Mouse (Mus musculus) small intestine, adult 2 months (tissue): ENCODE measurements around the gene Rbks. TPM values are rescaled to one million over a fixed set of nuclear protein-coding genes. Genes with fewer than 3 reads are reported as not detected.
A peak's percentile ranks its signal among the peaks of the same experiment; 100 is the strongest.

ENCODE experiments used
- H3K27ac ChIP-seq: fragments of 200-500 bp; 2 replicates; pipeline ENCODE4 v1.5.1; 2012; ENCODE audit warnings: low read depth, low read length, control low read depth, inconsistent platforms; ENCODE audit not compliant: insufficient read depth
- H3K27me3 ChIP-seq: fragments of 200-500 bp; 2 replicates; pipeline ENCODE4 v1.6.1; 2012; ENCODE audit warnings: mild to moderate bottlenecking, moderate library complexity, low read length, inconsistent platforms; ENCODE audit not compliant: control insufficient read depth, insufficient read depth
- H3K36me3 ChIP-seq: fragments of 200-500 bp; 2 replicates; pipeline ENCODE4 v1.6.1; 2012; ENCODE audit warnings: mild to moderate bottlenecking, low read length, control low read depth, inconsistent platforms; ENCODE audit not compliant: control insufficient read depth, insufficient read depth
- H3K4me1 ChIP-seq: fragments of 200-500 bp; 2 replicates; pipeline ENCODE4 v1.6.1; 2012; ENCODE audit warnings: low read length, inconsistent platforms, mixed read lengths; ENCODE audit not compliant: control insufficient read depth, insufficient read depth, insufficient read length
- H3K4me3 ChIP-seq: fragments of 200-500 bp; 2 replicates; pipeline ENCODE4 v1.5.1; 2012; ENCODE audit warnings: low read depth, mild to moderate bottlenecking, control low read depth, inconsistent platforms, low read length, moderate library complexity
- CTCF ChIP-seq: fragments of 200-500 bp; IDR thresholded peaks from 2 replicates; pipeline ENCODE4 v1.5.1; 2012; ENCODE audit warnings: low read depth, mild to moderate bottlenecking, control low read depth, inconsistent platforms, low read length, moderate library complexity, mixed read lengths; ENCODE audit not compliant: insufficient replicate concordance, insufficient read length; ENCODE audit errors: extremely low read depth
- POLR2A ChIP-seq: fragments of 200-500 bp; IDR thresholded peaks from 2 replicates; pipeline ENCODE4 v1.6.1; 2012; ENCODE audit warnings: low read depth, mild to moderate bottlenecking, control low read depth, inconsistent platforms, low read length, moderate library complexity
- WGBS: fragments of 180-500 bp; shearing (Covaris S2); methylation state at CpG from one replicate; pipeline ENCODE4 v1.1.7; 2018; 5-methylcytosine and 5-hydroxymethylcytosine counted together
- polyA plus RNA-seq: library from polyadenylated mRNA; depleted of rRNA; stranded (reverse); fragments of >200 nt; gene quantifications from 2 replicates; pipeline ENCODE4 v1.2.3, GENCODE M21; 2012; rRNA removed

Gene Rbks
- 8.7 and 15.5 TPM in 2 replicates for polyA plus RNA-seq

DNA sequence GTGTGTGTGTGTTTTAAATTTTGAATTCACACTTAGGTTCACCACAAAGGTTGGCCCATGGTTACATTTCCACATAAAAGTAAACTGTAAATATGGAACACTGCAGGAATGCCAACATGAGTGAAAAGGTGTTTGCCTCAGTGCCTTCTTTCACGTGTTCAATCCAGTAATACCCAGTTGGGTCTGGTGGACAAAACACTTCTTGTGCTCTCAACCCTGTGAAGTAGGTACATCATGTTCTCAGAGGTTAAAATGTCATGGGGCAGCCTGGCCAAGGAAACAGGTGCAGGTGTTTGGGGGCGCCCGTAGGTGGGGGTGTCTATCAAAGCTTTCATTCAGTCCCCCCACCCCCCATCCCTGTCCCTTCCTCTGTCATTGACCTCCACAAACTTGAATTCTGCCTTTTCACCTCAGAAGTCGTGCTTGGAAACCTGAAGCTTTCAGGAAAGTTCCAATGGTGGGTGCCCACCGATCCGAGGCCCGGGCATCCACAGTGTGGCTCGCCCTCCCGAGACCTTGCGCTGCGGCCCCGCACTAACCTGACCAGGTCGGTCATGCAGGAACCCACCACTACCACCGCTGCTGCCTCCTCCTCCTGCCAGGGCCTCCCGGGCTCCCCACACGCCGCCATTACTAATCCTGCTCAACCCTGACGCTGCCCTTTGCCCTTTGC lies at the start of gene Rbks:
Gene Rbks (minus strand): TSS at position 657 of the 673 bp plus-strand sequence.
- H3K27ac ChIP-seq = peak within 1 kb of the TSS; percentile 98
- H3K4me1 ChIP-seq = no peaks in the 10 kb centered on the region
- no peak for TF ChIP-seq CTCF
- TF ChIP-seq POLR2A = no peak
- 4% methylated on average over 18 of the region's 18 CpGs for WGBS
- H3K4me3 ChIP-seq = peak within 1 kb of the TSS; percentile 66
- H3K36me3 ChIP-seq = peaks cover 2% of the 10 kb centered on the region; the same call in 1 of the 2 replicates
- no peaks in the 10 kb centered on the region for H3K27me3 ChIP-seq

DNA sequence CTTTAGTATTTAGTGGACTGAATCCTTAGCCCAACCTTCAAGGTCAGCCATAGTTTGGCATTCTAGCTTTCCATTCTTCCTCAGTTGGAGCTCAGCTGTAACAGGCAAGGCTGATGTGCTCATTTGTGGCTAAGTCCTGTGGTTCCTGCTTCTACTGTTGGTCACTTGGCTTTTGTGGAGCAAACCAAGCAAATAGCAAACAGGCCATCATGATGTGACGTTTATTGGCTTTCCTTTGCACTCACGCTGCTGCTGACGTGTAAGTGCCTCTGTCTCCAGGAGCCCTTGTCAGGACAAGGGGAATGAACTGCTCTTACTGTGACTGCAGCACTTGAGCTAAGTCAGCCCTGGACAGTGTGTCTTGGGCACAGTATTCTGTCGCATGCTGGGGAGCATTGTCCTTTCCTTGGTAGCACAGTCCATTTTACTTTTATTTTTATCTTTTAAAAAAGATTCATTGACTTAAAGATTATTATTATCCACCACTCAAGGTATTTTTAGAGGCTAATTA lies 45.1 kb upstream of the Rbks start:
- 86% methylated on average over 4 of the region's 4 CpGs for WGBS
- TF ChIP-seq CTCF = no peak
- no peak for TF ChIP-seq POLR2A
- Histone ChIP-seq H3K27ac (no peak overlapping the region), H3K4me3 (no peak overlapping the region), H3K4me1 (no peaks in the 10 kb centered on the region), H3K36me3 (no peaks in the 10 kb centered on the region), H3K27me3 (no peaks in the 10 kb centered on the region)

DNA sequence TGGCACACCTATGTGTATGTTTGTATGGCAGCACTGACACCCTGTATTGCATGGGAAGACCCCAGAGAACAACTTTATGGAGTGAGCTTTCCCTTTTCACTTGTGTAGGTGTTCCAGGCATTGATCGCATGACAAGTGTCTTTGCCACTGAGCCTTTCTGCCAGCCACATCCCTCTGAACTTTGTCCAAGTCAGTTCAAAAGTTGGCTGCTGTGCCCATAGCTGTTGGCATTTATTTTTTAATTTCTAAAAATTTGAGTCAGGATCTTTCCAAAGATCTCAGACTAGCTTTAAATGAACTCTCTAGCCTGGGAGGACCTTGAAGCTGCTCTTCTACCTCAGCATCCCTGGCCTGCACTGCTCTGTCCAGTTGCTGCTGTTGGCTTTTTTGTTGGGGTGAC lies 44.5 kb upstream of the Rbks start:
- no peak overlapping the region for H3K27ac ChIP-seq
- TF ChIP-seq CTCF (no peak), POLR2A (no peak)
- H3K27me3 ChIP-seq = no peaks in the 10 kb centered on the region
- H3K36me3 ChIP-seq = no peaks in the 10 kb centered on the region
- no peaks in the 10 kb centered on the region for H3K4me1 ChIP-seq
- WGBS = 55% methylated on average over 1 of the region's 1 CpGs
- no peak overlapping the region for H3K4me3 ChIP-seq

DNA sequence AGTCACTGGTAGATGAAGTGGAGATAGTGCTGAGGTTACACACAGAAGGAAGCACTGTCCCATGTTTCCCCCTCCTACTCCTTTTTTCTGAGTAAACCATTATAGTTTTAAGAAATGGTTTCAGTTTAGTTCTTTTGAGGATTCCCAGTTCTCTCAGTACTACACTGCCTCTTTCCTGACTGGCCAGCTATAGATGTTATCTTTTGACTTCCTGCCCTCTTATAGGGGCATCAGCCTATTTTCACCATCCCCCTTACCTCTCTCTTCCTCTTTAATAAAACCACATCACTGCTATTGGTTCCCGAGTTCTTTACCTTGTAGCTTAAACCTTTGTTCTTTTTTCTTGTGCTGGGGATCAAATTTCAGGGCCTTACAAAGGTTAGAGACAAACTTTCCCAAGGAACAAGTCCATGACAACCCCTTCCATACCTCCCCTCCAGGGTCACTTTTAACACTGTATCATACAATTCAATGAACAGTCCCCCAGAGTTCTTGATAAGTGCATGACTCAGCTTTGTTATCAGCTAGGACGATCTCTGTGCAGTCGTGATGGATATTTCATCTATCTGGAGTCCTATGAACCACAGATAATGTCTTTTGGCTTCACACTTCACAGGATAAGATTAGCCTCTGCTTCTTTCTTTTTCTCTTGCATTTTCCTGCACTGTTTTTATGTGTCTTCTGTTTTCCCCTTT lies 35.4 kb upstream of the Rbks start:
- Histone ChIP-seq H3K4me1 (0 out of 2 replicates have a peak, but pooled peaks cover 2% of the 10 kb centered on the region), H3K4me3 (no peak overlapping the region), H3K27me3 (no peaks in the 10 kb centered on the region), H3K36me3 (no peaks in the 10 kb centered on the region), H3K27ac (no peak overlapping the region)
- 23% methylated on average over 3 of the region's 3 CpGs for WGBS
- TF ChIP-seq POLR2A = no peak
- no peak for TF ChIP-seq CTCF

DNA sequence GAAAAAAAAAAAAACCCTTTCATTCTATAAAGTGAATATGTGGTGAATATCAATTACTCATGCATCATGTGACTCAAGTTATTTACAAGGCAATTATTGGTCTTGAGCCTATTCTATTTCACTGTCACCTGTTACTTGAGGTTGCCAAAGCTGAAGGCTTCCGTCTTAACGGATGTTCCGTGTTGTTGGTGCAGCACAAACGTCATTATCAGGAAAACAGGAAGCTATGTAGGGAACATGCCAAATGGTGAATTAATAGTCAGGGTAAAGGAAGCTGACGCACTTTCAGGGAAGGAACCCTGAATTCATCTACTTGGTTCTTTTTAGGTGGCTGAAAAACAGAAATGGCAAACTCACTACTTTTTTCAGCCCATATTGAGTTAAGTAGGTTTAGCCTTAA lies 30.0 kb upstream of the Rbks start:
- Histone ChIP-seq H3K4me1 (peaks cover 2% of the 10 kb centered on the region; the same call in 1 of the 2 replicates), H3K4me3 (no peak overlapping the region), H3K27me3 (no peaks in the 10 kb centered on the region), H3K36me3 (no peaks in the 10 kb centered on the region), H3K27ac (no peak overlapping the region)
- WGBS = 70% methylated on average over 5 of the region's 5 CpGs
- TF ChIP-seq CTCF (no peak), POLR2A (no peak)

DNA sequence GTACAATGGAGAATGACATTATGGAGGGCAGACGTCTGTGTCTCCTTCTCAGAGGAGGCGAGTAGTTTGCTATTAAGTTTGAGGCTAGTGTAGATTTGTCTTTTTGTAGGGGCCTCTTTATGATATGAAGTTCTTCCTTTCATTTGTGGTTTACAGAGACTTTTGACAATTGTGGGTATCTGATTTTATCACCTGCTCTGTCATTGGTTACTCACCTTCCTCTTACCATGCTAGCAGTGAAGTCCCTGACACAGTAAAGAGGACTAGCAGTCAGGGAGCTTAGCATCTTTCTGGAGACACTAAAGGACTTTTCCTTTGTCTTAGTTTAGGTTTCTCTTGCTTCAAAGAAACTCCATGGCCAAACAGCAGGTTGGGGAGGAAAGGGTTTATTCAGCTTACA lies 28.5 kb upstream of the Rbks start:
- 93% methylated on average over 2 of the region's 2 CpGs for WGBS
- Histone ChIP-seq H3K27me3 (no peaks in the 10 kb centered on the region), H3K27ac (no peak overlapping the region), H3K36me3 (no peaks in the 10 kb centered on the region), H3K4me1 (peaks cover 2% of the 10 kb centered on the region; the same call in 1 of the 2 replicates), H3K4me3 (no peak overlapping the region)
- no peak for TF ChIP-seq CTCF
- no peak for TF ChIP-seq POLR2A

DNA sequence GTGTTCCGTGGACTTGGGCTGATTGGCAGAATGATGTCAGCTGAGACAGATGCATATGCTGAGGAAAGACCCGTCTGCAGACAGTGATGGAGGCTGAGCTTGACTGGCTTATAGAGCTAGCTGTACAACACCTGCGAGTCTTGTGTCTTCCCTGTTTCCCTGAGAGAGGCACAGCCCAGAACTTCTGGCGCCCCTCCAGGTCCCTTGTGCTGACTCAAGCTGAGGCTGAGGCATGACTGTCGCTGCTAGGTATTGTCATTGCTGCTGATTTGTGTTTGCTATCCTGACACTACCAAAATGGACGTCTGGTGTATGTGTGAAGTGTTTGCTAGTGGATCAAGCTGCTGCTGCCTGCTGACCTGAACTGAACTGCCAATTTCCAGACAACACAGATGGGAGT lies 27.1 kb upstream of the Rbks start:
- Histone ChIP-seq H3K27me3 (no peaks in the 10 kb centered on the region), H3K36me3 (no peaks in the 10 kb centered on the region), H3K4me1 (peaks cover 2% of the 10 kb centered on the region; the same call in 1 of the 2 replicates), H3K27ac (no peak overlapping the region), H3K4me3 (no peak overlapping the region)
- no peak for TF ChIP-seq POLR2A
- no peak for TF ChIP-seq CTCF
- WGBS = 61% methylated on average over 6 of the region's 6 CpGs
